ENCODE assay signal across 11 mouse cellular contexts in genomic region chr3:92050382-92051054, GRCm38 (mm10). TPM values are rescaled to one million over a fixed set of nuclear protein-coding genes. Genes with fewer than 3 reads are reported as not detected.
DNase-seq lines count a peak whose midpoint lies in the region.
"Had no signal": no experiment of that assay in that cellular context is flagged by ENCODE, and none has a peak within 500 bp of the region (broad histone marks: within the 10 kb centered on the region; RNA-seq: fewer than 3 reads in every experiment).

No protein-coding gene starts in this region.

- DNase-seq in adrenal gland, postnatal 10 days = peak; percentile 26
- DNase-seq in adrenal gland, adult 8-10 months = no peak
- DNase-seq in kidney, adult 9 months = peak; percentile 50
- no peak for DNase-seq in kidney, adult 8-10 months
- peak; percentile 9 for DNase-seq in thymus, postnatal 0 days (ENCODE audit: low spot score)
- no peak for DNase-seq in thymus, postnatal 4 days
- DNase-seq in retina, postnatal 7 days (ENCODE audit: low read depth, low spot score) = peak; percentile 6
- DNase-seq in adrenal gland, postnatal 25 days = no peak

RNA-seq across cellular contexts. Expression of gene Lor, which starts 32.4 kb away (rescaled TPM):
- total RNA-seq in adrenal gland, postnatal 10 days (2021) = not detected
- under 1 TPM in 1 of 4 experiments, not detected in 3; 0.17 TPM for total RNA-seq in adrenal gland, adult 8-10 months (2022)
- polyA plus RNA-seq in thymus, postnatal 0 days (2015; fragmentation: Nextera tagmentation; extraction: Ambion mirVana) = 0.30 and 0.78 TPM in 2 replicates
- total RNA-seq in adrenal gland, postnatal 25 days (2021) = 0.18 and 0.52 TPM in 2 replicates

RNA-seq across cellular contexts. Expression of gene Pglyrp3, which starts 36.1 kb away (rescaled TPM):
- total RNA-seq in adrenal gland, postnatal 10 days (2021) = not detected
- total RNA-seq in adrenal gland, adult 8-10 months (2022) = not detected
- not detected in 2 replicates for polyA plus RNA-seq in thymus, postnatal 0 days (2015; fragmentation: Nextera tagmentation; extraction: Ambion mirVana)
- total RNA-seq in adrenal gland, postnatal 25 days (2021) = not detected in 2 replicates
- total RNA-seq: layer of hippocampus, adult 18-20 months had no signal
- polyA plus RNA-seq: C2C12; neural tube, embryonic 12.5 days had no signal

Comparison
In these comparisons a context has a peak if more than half of its experiments do, and no peak if none do; other contexts are left out.
1. DNase-seq: peak in adrenal gland, postnatal 10 days (single experiment), kidney, adult 9 months (single experiment), thymus, postnatal 0 days (single experiment) and retina, postnatal 7 days (single experiment); none in adrenal gland, adult 8-10 months (single experiment), kidney, adult 8-10 months (0 of 2), thymus, postnatal 4 days (single experiment) and adrenal gland, postnatal 25 days (single experiment).